Mouse (Mus musculus): ENCODE measurements at regions not wholly inside any gene's neighbourhood (a gene's known extent, or its start where the extent isn't known, plus 50 kb on each side); places are given as distances from the start of the nearest gene placed in this dataset.

- 39% methylated on average over 5 of the region's 5 CpGs for WGBS
- Histone ChIP-seq H3K4me3 (ENCODE audit: low read length) (no peak overlapping the region), H3K36me3 (ENCODE audit: control insufficient read depth, insufficient read depth, low read length) (no peaks in the 10 kb centered on the region), H3K4me1 (ENCODE audit: control insufficient read depth, insufficient read depth, low read length) (0 out of 2 replicates have a peak, but pooled peaks cover 7% of the 10 kb centered on the region), H3K27ac (ENCODE audit: low read length) (no peak overlapping the region), H3K27me3 (replicated peaks; ENCODE audit: control insufficient read depth, insufficient read depth, low read length) (no peaks in the 10 kb centered on the region), H3K9me3 (ENCODE audit: control insufficient read depth, low read length) (no peaks in the 10 kb centered on the region), H3K4me2 (ENCODE audit: low read depth, low read length) (no peak overlapping the region), H3K9ac (ENCODE audit: low read depth, low read length) (no peak overlapping the region)
- ATAC-seq: no peak
These were observed 160.2 kb downstream of the Sox4 start for GRCm38 (mm10) chr13:28793166-28793935.

GRCm38 (mm10) chr13:28792461-28793165 is 160.9 kb downstream of the Sox4 start:
- Histone ChIP-seq H3K27ac (ENCODE audit: low read length) (no peak overlapping the region), H3K4me3 (ENCODE audit: low read length) (no peak overlapping the region), H3K4me1 (ENCODE audit: control insufficient read depth, insufficient read depth, low read length) (0 out of 2 replicates have a peak, but pooled peaks cover 9% of the 10 kb centered on the region), H3K4me2 (ENCODE audit: low read depth, low read length) (no peak overlapping the region), H3K9me3 (ENCODE audit: control insufficient read depth, low read length) (no peaks in the 10 kb centered on the region), H3K9ac (ENCODE audit: low read depth, low read length) (no peak overlapping the region), H3K36me3 (ENCODE audit: control insufficient read depth, insufficient read depth, low read length) (no peaks in the 10 kb centered on the region), H3K27me3 (replicated peaks; ENCODE audit: control insufficient read depth, insufficient read depth, low read length) (no peaks in the 10 kb centered on the region)
- no peak for ATAC-seq
- 88% methylated on average over 12 of the region's 12 CpGs for WGBS

GRCm38 (mm10) chr13:28790381-28790780 is 163.1 kb downstream of the Sox4 start:
- Histone ChIP-seq H3K9ac (ENCODE audit: low read depth, low read length) (no peak overlapping the region), H3K4me1 (ENCODE audit: control insufficient read depth, insufficient read depth, low read length) (peaks cover 19% of the 10 kb centered on the region; the same call in 1 of the 2 replicates), H3K4me2 (ENCODE audit: low read depth, low read length) (no peak overlapping the region), H3K27me3 (replicated peaks; ENCODE audit: control insufficient read depth, insufficient read depth, low read length) (no peaks in the 10 kb centered on the region), H3K36me3 (ENCODE audit: control insufficient read depth, insufficient read depth, low read length) (no peaks in the 10 kb centered on the region), H3K27ac (ENCODE audit: low read length) (no peak overlapping the region), H3K4me3 (ENCODE audit: low read length) (no peak overlapping the region), H3K9me3 (ENCODE audit: control insufficient read depth, low read length) (no peaks in the 10 kb centered on the region)
- no peak for ATAC-seq
- WGBS: 79% methylated on average over 4 of the region's 4 CpGs

- peaks cover 13% of the 10 kb centered on the region; the same call in 1 of the 2 replicates for H3K4me1 ChIP-seq (ENCODE audit: control insufficient read depth, insufficient read depth, low read length)
- no peak for ATAC-seq
- H3K36me3 ChIP-seq (ENCODE audit: control insufficient read depth, insufficient read depth, low read length): no peaks in the 10 kb centered on the region
- H3K4me3 ChIP-seq (ENCODE audit: low read length): no peak overlapping the region
- no peak overlapping the region for H3K9ac ChIP-seq (ENCODE audit: low read depth, low read length)
- no peak overlapping the region for H3K27ac ChIP-seq (ENCODE audit: low read length)
- no peaks in the 10 kb centered on the region for H3K27me3 ChIP-seq (replicated peaks; ENCODE audit: control insufficient read depth, insufficient read depth, low read length)
- 49% methylated on average over 3 of the region's 3 CpGs for WGBS
- H3K4me2 ChIP-seq (ENCODE audit: low read depth, low read length): peak overlapping the region; percentile 14; the same call in 1 of the 2 replicates
- no peaks in the 10 kb centered on the region for H3K9me3 ChIP-seq (ENCODE audit: control insufficient read depth, low read length)
These were observed 166.2 kb downstream of the Sox4 start for GRCm38 (mm10) chr13:28787331-28787643.

GRCm38 (mm10) chr13:28786629-28787330 is 166.7 kb downstream of the Sox4 start:
- no peak overlapping the region for H3K27ac ChIP-seq (ENCODE audit: low read length)
- WGBS: 31% methylated on average over 9 of the region's 9 CpGs
- no peak for ATAC-seq

GRCm38 (mm10) chr13:28782497-28783246 is 170.8 kb downstream of the Sox4 start:
- Histone ChIP-seq H3K36me3 (ENCODE audit: control insufficient read depth, insufficient read depth, low read length) (no peaks in the 10 kb centered on the region), H3K27me3 (replicated peaks; ENCODE audit: control insufficient read depth, insufficient read depth, low read length) (no peaks in the 10 kb centered on the region), H3K9ac (ENCODE audit: low read depth, low read length) (no peak overlapping the region), H3K4me2 (ENCODE audit: low read depth, low read length) (no peak overlapping the region), H3K4me1 (ENCODE audit: control insufficient read depth, insufficient read depth, low read length) (peaks cover 14% of the 10 kb centered on the region; the same call in 1 of the 2 replicates), H3K9me3 (ENCODE audit: control insufficient read depth, low read length) (no peaks in the 10 kb centered on the region), H3K4me3 (ENCODE audit: low read length) (no peak overlapping the region), H3K27ac (ENCODE audit: low read length) (no peak overlapping the region)
- no peak for ATAC-seq
- 52% methylated on average over 10 of the region's 10 CpGs for WGBS

More at GRCm38 (mm10) chr13:28786629-28787330, 166.7 kb downstream of the Sox4 start:
- H3K4me3 ChIP-seq (ENCODE audit: low read length): no peak overlapping the region
- H3K27me3 ChIP-seq (replicated peaks; ENCODE audit: control insufficient read depth, insufficient read depth, low read length): no peaks in the 10 kb centered on the region
- no peak overlapping the region for H3K9ac ChIP-seq (ENCODE audit: low read depth, low read length)
- no peaks in the 10 kb centered on the region for H3K9me3 ChIP-seq (ENCODE audit: control insufficient read depth, low read length)
- H3K4me2 ChIP-seq (ENCODE audit: low read depth, low read length): peak overlapping the region; percentile 14; the same call in 1 of the 2 replicates
- H3K4me1 ChIP-seq (ENCODE audit: control insufficient read depth, insufficient read depth, low read length): peaks cover 15% of the 10 kb centered on the region; the same call in 1 of the 2 replicates
- H3K36me3 ChIP-seq (ENCODE audit: control insufficient read depth, insufficient read depth, low read length): no peaks in the 10 kb centered on the region

- no peak overlapping the region for H3K27ac ChIP-seq (ENCODE audit: low read length)
- no peaks in the 10 kb centered on the region for H3K9me3 ChIP-seq (ENCODE audit: control insufficient read depth, low read length)
- no peak overlapping the region for H3K9ac ChIP-seq (ENCODE audit: low read depth, low read length)
- 30% methylated on average over 5 of the region's 5 CpGs for WGBS
- no peak for ATAC-seq
- H3K4me1 ChIP-seq (ENCODE audit: control insufficient read depth, insufficient read depth, low read length): peaks cover 9% of the 10 kb centered on the region; the same call in 1 of the 2 replicates
- no peak overlapping the region for H3K4me3 ChIP-seq (ENCODE audit: low read length)
- no peaks in the 10 kb centered on the region for H3K36me3 ChIP-seq (ENCODE audit: control insufficient read depth, insufficient read depth, low read length)
- no peaks in the 10 kb centered on the region for H3K27me3 ChIP-seq (replicated peaks; ENCODE audit: control insufficient read depth, insufficient read depth, low read length)
- H3K4me2 ChIP-seq (ENCODE audit: low read depth, low read length): no peak overlapping the region
These were observed 171.4 kb downstream of the Sox4 start for GRCm38 (mm10) chr13:28782081-28782480.

GRCm38 (mm10) chr13:28781660-28782059 is 171.9 kb downstream of the Sox4 start:
- 40% methylated on average over 5 of the region's 5 CpGs for WGBS
- H3K4me2 ChIP-seq (ENCODE audit: low read depth, low read length): no peak overlapping the region
- ATAC-seq: no peak

More at GRCm38 (mm10) chr13:28781660-28782059, 171.9 kb downstream of the Sox4 start:
- Histone ChIP-seq H3K4me1 (ENCODE audit: control insufficient read depth, insufficient read depth, low read length) (peaks cover 6% of the 10 kb centered on the region; the same call in 1 of the 2 replicates), H3K9me3 (ENCODE audit: control insufficient read depth, low read length) (no peaks in the 10 kb centered on the region), H3K4me3 (ENCODE audit: low read length) (no peak overlapping the region), H3K9ac (ENCODE audit: low read depth, low read length) (no peak overlapping the region), H3K36me3 (ENCODE audit: control insufficient read depth, insufficient read depth, low read length) (no peaks in the 10 kb centered on the region), H3K27me3 (replicated peaks; ENCODE audit: control insufficient read depth, insufficient read depth, low read length) (no peaks in the 10 kb centered on the region), H3K27ac (ENCODE audit: low read length) (no peak overlapping the region)

Measured in intestine, embryonic 16.5 days (tissue).